Mouse (Mus musculus): ENCODE results near the gene P2rx4.
"Not testable (repeated sequence)": the region's sequence is repeated elsewhere in the genome, so short reads cannot be mapped to it uniquely, and the experiment has no call there.

P2rx4 gene

GRCm38 (mm10) chr5:122707276-122708181 lies at the start of gene P2rx4:
TSS of gene P2rx4 (plus strand) at chr5:122707544.
- DNase-seq (ENCODE audit: low spot score) = peak; percentile 71

DNA sequence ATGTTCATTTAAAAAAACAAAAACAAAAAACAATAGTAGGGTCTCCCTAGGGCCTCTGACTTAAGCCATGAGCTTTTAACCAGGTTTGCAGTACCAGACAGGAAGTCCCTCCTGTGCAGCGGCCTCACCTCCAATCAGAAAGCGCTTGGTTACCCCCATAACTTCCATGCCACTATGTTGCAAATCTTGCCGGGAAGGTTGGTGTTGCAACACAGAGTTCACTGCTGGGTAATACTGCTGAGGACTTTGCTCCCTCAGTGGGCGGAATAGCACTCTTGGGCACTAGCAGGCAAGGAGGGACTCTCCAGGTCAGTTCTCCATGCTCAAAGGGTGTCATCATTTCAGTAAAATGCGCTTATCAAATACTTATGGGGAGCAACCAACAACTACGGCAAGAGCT lies 44.8 kb upstream of the P2rx4 start:
- DNase-seq (ENCODE audit: low spot score) = no peak

- no peak for DNase-seq (ENCODE audit: low spot score)
Observed at GRCm38 (mm10) chr5:122665036-122665435, 42.3 kb upstream of the P2rx4 start.

DNA sequence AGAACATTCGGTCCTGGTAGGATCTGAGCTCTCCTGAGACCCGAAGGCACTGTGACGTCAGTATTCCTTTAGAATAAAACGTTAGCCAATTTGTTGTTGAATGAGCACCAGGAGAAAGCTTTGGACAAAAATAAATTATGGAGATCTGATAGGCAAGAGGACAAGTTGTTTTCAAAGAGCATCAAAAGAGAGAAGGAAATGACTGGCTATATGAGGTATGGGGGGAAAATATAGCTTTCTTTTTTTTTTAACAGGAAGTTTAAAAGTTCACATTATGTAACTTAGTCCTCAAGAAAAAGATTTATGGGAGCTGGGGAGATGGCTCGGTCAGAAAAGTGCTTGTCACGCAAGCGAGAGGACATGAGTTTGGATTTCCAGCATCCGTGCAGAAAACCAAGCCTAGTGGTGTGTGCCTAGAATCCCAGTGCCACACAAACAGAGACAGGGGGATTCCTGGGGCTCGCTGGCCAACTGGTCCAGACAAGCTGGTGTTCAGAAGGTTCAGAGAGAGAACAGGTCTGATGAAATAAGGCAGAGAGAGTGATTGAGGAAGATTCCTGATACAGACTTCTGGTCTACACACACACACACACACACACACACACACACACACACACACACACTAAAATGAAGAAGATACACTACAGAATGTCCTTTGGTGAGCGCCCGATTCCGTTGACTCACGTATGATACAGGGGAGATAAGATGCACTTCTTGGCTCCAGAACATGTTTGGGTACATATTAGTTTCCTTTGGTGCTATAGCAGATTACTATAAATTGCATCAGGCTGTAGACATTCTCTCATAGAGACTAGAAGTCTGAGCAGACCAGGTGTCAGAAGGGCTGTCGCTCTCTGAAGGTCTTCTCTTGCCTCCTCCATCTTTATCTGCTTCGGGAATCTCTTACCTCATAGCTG lies 38.1 kb upstream of the P2rx4 start:
- DNase-seq (ENCODE audit: low spot score) = no peak

DNA sequence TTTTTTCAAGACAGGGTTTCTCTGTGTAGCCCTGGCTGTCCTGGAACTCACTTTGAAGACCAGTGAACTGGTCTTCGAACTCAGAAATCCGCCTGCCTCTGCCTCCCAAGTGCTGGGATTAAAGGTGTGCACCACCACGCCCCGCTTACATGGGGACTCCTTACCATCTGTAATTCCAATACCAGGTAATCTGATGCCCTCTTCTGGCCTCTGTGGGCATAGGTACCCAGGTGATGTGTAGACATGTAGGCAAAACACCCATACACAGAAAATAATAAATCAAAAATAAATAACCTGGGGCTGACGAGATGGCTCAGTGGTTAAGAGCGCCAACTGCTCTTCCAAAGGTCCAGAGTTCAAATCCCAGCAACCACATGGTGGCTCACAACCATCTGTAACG lies 35.7 kb upstream of the P2rx4 start:
- not testable (repeated sequence) for DNase-seq (ENCODE audit: low spot score)

DNA sequence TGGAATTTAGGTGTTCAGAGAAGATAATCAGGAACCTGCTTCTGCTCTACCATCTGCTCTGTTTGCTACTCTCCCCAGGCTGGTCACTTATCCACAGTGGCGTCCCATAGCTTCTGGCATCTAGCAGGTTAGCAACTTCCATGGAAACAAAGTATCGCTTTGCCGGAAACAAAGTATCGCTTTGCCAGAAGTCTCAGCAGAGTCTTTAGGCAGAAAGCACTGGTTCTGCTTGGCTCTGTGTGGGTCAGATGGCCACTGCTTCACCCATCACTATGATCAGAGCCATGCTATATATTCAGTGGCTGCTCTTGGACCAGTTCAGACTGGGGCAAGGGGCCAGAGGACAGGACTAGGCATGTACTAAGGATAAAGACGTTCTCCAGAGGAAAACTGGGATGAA lies 35.0 kb upstream of the P2rx4 start:
- no peak for DNase-seq (ENCODE audit: low spot score)

DNA sequence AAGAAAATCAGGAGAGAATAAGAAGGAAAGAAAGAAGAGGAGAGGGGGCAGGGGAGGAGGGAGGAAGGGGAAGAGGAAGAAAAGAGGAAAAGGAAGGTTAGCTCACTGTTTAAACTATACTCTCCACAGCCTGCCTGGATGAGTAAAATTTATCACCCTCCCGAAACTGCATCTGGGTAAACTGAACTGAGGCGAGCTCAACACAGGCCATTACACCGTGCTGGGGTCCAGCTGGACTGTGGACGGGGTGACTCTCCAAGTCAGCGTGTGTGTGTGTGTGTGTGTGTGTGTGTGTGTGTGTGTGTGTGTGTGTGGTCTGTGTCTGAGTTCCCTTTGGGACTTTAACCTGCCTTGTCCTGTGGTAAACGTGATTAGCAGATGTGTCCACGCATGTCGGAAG lies 31.3 kb upstream of the P2rx4 start:
- no peak for DNase-seq (ENCODE audit: low spot score)

- DNase-seq (ENCODE audit: low spot score) = no peak
Observed at GRCm38 (mm10) chr5:122677983-122678382, 29.4 kb upstream of the P2rx4 start.

DNA sequence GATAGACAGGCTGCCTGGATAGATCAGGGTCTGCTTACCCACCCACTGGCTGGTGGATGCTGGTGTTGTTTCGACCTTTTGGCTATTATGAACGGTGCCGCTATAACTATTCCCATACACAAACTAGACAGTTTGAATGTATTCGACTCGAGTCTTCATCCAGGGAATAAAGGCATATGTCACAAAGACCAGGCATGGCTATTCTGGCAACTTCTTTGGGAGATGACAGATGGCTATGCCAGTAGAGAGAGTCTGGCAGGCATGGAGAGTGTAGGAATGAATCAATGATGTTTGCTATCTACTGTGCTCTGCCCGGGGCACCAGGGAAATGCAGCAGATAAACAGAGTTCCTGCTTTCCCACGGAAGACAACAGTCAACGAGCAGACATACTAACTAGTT lies 27.5 kb upstream of the P2rx4 start:
- DNase-seq (ENCODE audit: low spot score) = no peak

GRCm38 (mm10) chr5:122681276-122681675 lies 26.1 kb upstream of the P2rx4 start:
- DNase-seq (ENCODE audit: low spot score) = no peak

DNA sequence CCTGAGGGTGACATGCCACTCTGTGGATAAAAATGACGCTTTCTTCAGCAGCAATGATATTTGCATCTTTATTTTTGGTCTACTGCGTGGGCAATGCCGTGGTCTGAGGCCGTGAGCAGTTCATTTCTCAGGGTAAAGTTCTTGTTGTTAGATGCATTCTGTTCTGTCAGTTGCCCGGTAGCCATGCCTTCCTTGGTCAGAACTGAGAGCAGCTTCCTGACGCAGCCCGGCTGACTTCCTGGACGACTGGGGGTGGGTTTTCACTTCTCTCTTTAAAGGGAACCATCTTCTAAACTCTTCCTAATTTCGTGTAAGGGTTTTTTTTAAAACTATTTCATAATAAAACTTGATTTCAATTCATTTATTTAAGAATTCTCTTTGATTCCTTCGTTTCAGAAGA lies 23.4 kb upstream of the P2rx4 start:
- no peak for DNase-seq (ENCODE audit: low spot score)

- DNase-seq (ENCODE audit: low spot score) = no peak
Observed at GRCm38 (mm10) chr5:122687391-122687790, 20.0 kb upstream of the P2rx4 start.

DNA sequence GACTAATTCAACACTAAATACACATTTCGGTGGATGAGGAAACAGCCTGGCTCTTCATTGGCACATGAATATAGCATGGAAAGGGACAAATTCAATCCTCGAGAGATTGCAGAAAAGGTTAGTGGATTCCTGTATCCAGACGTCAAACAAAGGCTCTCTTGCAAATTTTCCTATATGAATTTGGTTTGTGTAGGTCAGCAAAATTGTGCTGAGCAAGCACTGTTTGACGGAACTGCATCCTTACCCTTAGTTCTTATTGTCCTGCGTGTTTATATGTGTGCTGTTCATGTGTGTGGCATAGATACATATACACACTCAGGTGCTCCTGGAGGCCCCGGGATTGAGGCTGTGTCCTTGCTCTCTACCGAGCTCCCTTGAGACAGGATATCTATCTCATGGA lies 18.2 kb upstream of the P2rx4 start:
- DNase-seq (ENCODE audit: low spot score) = no peak

DNA sequence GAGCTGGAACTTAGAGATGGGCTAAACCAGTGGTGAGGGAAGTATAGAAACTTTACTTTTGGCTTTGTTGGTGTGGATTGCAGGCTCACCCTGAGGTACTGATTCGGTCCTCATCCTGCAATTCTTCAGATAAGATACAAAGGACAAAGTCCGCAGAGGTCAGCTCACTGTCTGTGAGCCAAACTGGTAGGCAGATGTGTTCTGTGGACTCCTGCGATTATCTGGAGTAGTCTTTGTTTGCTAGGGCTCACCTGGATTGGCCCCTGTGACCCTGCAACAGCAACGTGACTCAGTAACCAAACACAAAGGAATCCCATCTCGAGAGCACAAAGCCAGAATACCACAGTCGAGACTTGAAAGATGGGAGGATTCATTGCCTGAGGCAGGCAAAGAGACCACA lies 16.9 kb upstream of the P2rx4 start:
- DNase-seq (ENCODE audit: low spot score) = no peak

DNA sequence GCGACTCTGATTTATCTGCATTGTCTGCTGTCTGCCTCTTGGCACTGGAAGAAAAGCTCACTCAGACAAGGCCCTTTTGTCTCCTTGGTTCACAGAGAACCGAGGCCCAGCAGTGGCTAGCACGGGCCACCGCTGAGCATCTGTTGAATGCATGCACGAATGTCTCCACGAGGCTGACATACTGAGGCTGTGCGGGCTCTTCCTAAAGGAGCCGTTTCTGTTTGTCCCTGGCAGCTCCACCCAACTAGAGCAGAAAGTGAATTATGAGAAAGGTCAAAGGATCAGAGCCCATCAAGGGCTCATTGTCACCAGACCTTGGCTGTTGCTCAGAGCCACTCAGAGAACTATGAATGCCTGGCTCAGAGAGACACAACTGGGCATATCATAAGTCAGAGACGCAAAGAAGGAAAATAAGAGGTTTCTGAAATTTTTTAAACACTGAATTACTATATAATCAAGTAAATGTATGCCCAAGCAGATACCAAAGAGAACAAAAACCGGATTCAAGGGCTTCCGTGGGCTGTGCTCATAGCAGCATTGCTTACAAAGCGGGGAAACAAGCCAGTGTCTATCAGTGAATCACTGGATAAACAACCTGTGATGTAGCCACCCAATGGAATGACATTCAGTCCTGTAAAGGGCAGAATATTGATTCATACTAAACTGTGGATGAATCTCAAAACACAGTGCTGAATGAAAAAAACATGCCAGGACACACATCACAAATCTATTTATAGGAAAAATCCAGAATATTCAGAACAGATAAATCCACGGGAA lies 13.7 kb upstream of the P2rx4 start:
- no peak for DNase-seq (ENCODE audit: low spot score)

GRCm38 (mm10) chr5:122695516-122695915 lies 11.8 kb upstream of the P2rx4 start:
- no peak for DNase-seq (ENCODE audit: low spot score)

- DNase-seq (ENCODE audit: low spot score) = no peak
Observed at GRCm38 (mm10) chr5:122698041-122698700, 9.2 kb upstream of the P2rx4 start.

DNA sequence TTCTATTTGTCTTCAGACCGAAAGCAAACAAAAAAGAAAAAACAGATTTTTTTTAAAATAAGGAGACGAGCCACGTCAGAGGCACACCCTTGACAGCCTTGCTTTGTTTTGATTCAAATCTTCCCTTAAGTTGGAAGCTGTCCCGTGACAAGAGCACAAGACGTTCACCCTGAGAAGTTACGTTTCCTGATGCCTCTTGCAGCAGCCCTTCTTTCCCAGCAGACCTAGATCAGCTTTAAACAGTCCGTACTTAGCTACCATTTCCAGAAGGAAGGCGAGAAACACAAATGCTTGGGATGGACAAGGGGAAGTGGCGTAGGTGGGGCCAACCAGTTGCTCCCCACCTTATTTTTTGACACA lies 8.7 kb upstream of the P2rx4 start:
- DNase-seq (ENCODE audit: low spot score) = no peak

GRCm38 (mm10) chr5:122700109-122700836 lies 7.1 kb upstream of the P2rx4 start:
- DNase-seq (ENCODE audit: low spot score) = no peak

DNA sequence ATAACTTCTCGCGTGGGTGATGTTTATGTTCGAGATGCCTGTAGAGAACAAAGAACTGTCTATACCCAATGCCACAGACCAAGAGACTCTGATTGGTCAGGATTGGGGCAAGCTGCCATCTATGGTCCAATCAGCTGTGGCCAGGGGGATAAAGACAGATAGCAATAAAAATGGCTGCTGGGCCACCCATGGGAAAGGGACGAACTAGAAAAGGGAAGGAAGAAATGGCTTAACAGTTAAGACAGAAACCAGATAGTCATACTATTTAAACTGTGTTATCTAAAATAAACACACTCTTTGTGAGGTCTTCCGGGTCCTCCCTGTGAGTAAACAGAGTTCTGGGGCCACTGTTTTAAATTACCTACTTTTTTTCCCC lies 6.5 kb upstream of the P2rx4 start:
- no peak for DNase-seq (ENCODE audit: low spot score)

- no peak for DNase-seq (ENCODE audit: low spot score)
Observed at GRCm38 (mm10) chr5:122702156-122702555, 5.2 kb upstream of the P2rx4 start.
